Comparison of ENCODE assay signal across 8 mouse cellular contexts in genomic region chr5:23758633-23759032, GRCm38 (mm10). TPM values are rescaled to one million over a fixed set of nuclear protein-coding genes. Genes with fewer than 3 reads are reported as not detected.
DNase-seq lines count a peak whose midpoint lies in the region; ATAC-seq lines count a peak whose summit lies in the region.

No protein-coding gene starts in this region.

- ATAC-seq in forebrain, embryonic 13.5 days, result peak; percentile 55; the same call in 1 of the 2 replicates
- ATAC-seq in forebrain, embryonic 16.5 days, result no peak
- 0 out of 2 replicates have a peak, but pooled peaks have one; percentile 15 for ATAC-seq in heart, embryonic 12.5 days (ENCODE audit: insufficient number of reproducible peaks, low FRiP score)
- ATAC-seq in midbrain, embryonic 14.5 days (ENCODE audit: low FRiP score, low TSS enrichment), result no peak

- H3K4me1 ChIP-seq in forebrain, embryonic 13.5 days, result no peaks in the 10 kb centered on the region
- no peaks in the 10 kb centered on the region for H3K4me1 ChIP-seq in forebrain, embryonic 16.5 days (replicated peaks; ENCODE audit: control insufficient read depth, insufficient read depth, low read length)
- H3K4me1 ChIP-seq in heart, embryonic 12.5 days (replicated peaks), result no peaks in the 10 kb centered on the region
- no peaks in the 10 kb centered on the region for H3K4me1 ChIP-seq in midbrain, embryonic 14.5 days (ENCODE audit: control insufficient read depth, insufficient read depth, low read length)

- H3K9ac ChIP-seq in forebrain, embryonic 13.5 days, result no peak overlapping the region
- H3K9ac ChIP-seq in forebrain, embryonic 16.5 days (replicated peaks; ENCODE audit: low read depth, low read length), result no peak overlapping the region
- no peak overlapping the region for H3K9ac ChIP-seq in heart, embryonic 12.5 days
- H3K9ac ChIP-seq in midbrain, embryonic 14.5 days (replicated peaks; ENCODE audit: low read length), result no peak overlapping the region

- H3K9me3 ChIP-seq in forebrain, embryonic 13.5 days (replicated peaks), result no peaks in the 10 kb centered on the region
- no peaks in the 10 kb centered on the region for H3K9me3 ChIP-seq in forebrain, embryonic 16.5 days (ENCODE audit: control insufficient read depth, low read length)
- H3K9me3 ChIP-seq in heart, embryonic 12.5 days (replicated peaks), result 0 out of 2 replicates have a peak, but pooled peaks cover 3% of the 10 kb centered on the region
- no peaks in the 10 kb centered on the region for H3K9me3 ChIP-seq in midbrain, embryonic 14.5 days (ENCODE audit: control insufficient read depth, low read length)

- WGBS in forebrain, embryonic 13.5 days, result 53% methylated on average over 2 of the region's 2 CpGs
- WGBS in forebrain, embryonic 16.5 days, result 57% methylated on average over 2 of the region's 2 CpGs
- WGBS in heart, embryonic 12.5 days, result 49% methylated on average over 2 of the region's 2 CpGs
- 44% methylated on average over 2 of the region's 2 CpGs for WGBS in midbrain, embryonic 14.5 days

- DNase-seq in 416B (ENCODE audit: low read depth), result peak; percentile 73
- peak; percentile 64 for DNase-seq in adrenal gland, postnatal 14 days
- DNase-seq in layer of hippocampus, postnatal 10 days (ENCODE audit: low spot score in 2 of 2), result peak; percentile 42 to 59
- DNase-seq in midbrain, embryonic 14.5 days, result peak; percentile 72
- peak; percentile 62 for DNase-seq in thymus, postnatal 4 days

- H3K27me3 ChIP-seq in forebrain, embryonic 13.5 days, result no peaks in the 10 kb centered on the region
- no peaks in the 10 kb centered on the region for H3K27me3 ChIP-seq in forebrain, embryonic 16.5 days (replicated peaks; ENCODE audit: control insufficient read depth, insufficient read depth, low read length)
- no peaks in the 10 kb centered on the region for H3K27me3 ChIP-seq in heart, embryonic 12.5 days (replicated peaks)
- H3K27me3 ChIP-seq in midbrain, embryonic 14.5 days (ENCODE audit: control insufficient read depth, insufficient read depth, low read length), result no peaks in the 10 kb centered on the region

- no peak overlapping the region for H3K27ac ChIP-seq in forebrain, embryonic 13.5 days
- no peak overlapping the region for H3K27ac ChIP-seq in forebrain, embryonic 16.5 days (ENCODE audit: low read length)
- H3K27ac ChIP-seq in heart, embryonic 12.5 days (ENCODE audit: poor library complexity, severe bottlenecking), result no peak overlapping the region
- H3K27ac ChIP-seq in midbrain, embryonic 14.5 days (replicated peaks; ENCODE audit: low read depth, low read length), result no peak overlapping the region

- no peak overlapping the region for H3K4me2 ChIP-seq in forebrain, embryonic 13.5 days
- no peak overlapping the region for H3K4me2 ChIP-seq in forebrain, embryonic 16.5 days (ENCODE audit: low read length)
- H3K4me2 ChIP-seq in heart, embryonic 12.5 days, result no peak overlapping the region
- no peak overlapping the region for H3K4me2 ChIP-seq in midbrain, embryonic 14.5 days (ENCODE audit: low read length)

- peaks cover 28% of the 10 kb centered on the region for H3K36me3 ChIP-seq in forebrain, embryonic 13.5 days (ENCODE audit: poor library complexity, severe bottlenecking)
- peaks cover 11% of the 10 kb centered on the region; the same call in 1 of the 2 replicates for H3K36me3 ChIP-seq in forebrain, embryonic 16.5 days (ENCODE audit: control insufficient read depth, insufficient read depth)
- peaks cover 52% of the 10 kb centered on the region for H3K36me3 ChIP-seq in heart, embryonic 12.5 days
- H3K36me3 ChIP-seq in midbrain, embryonic 14.5 days (ENCODE audit: control insufficient read depth, insufficient read depth, low read length), result peaks cover 23% of the 10 kb centered on the region

- H3K4me3 ChIP-seq in forebrain, embryonic 13.5 days, result no peak overlapping the region
- no peak overlapping the region for H3K4me3 ChIP-seq in forebrain, embryonic 16.5 days (replicated peaks; ENCODE audit: low read length)
- H3K4me3 ChIP-seq in heart, embryonic 12.5 days, result no peak overlapping the region
- H3K4me3 ChIP-seq in midbrain, embryonic 14.5 days (replicated peaks; ENCODE audit: low read depth, low read length), result no peak overlapping the region

RNA-seq across cellular contexts. Expression of gene Pus7, which starts 24.9 kb away (rescaled TPM):
- 19.8 and 21.5 TPM in 2 replicates for polyA plus RNA-seq in forebrain, embryonic 13.5 days (2015; fragmentation: Nextera tagmentation; extraction: Ambion mirVana)
- 22.0 and 22.2 TPM in 2 replicates for polyA plus RNA-seq in forebrain, embryonic 16.5 days (2015; fragmentation: Nextera tagmentation; extraction: Ambion mirVana)
- total RNA-seq in adrenal gland, postnatal 14 days (2021), result 23.7 TPM in 2 replicates
- polyA plus RNA-seq in heart, embryonic 12.5 days (2016; fragmentation: Nextera tagmentation; extraction: Ambion mirVana), result 27.3 and 28.9 TPM in 2 replicates
- total RNA-seq in layer of hippocampus, postnatal 10 days (2021), result 10 to 100 TPM; 19.7 to 20.7 TPM
- 11.7 and 15.2 TPM in 2 replicates for polyA plus RNA-seq in midbrain, embryonic 14.5 days (2014; fragmentation: Nextera tagmentation; extraction: Ambion mirVana)

RNA-seq across cellular contexts. Expression of gene Rint1, which starts 28.9 kb away (rescaled TPM):
- 29.8 and 34.8 TPM in 2 replicates for polyA plus RNA-seq in forebrain, embryonic 13.5 days (2015; fragmentation: Nextera tagmentation; extraction: Ambion mirVana)
- 23.4 and 28.4 TPM in 2 replicates for polyA plus RNA-seq in forebrain, embryonic 16.5 days (2015; fragmentation: Nextera tagmentation; extraction: Ambion mirVana)
- 18.7 and 19.3 TPM in 2 replicates for total RNA-seq in adrenal gland, postnatal 14 days (2021)
- 32.1 and 32.2 TPM in 2 replicates for polyA plus RNA-seq in heart, embryonic 12.5 days (2016; fragmentation: Nextera tagmentation; extraction: Ambion mirVana)
- total RNA-seq in layer of hippocampus, postnatal 10 days (2021), result 10 to 100 TPM; 19.0 to 24.0 TPM
- 26.2 and 29.8 TPM in 2 replicates for polyA plus RNA-seq in midbrain, embryonic 14.5 days (2014; fragmentation: Nextera tagmentation; extraction: Ambion mirVana)

Comparison
In these comparisons a context has a peak if more than half of its experiments do, and no peak if none do; other contexts are left out.
1. ATAC-seq: peak in forebrain, embryonic 13.5 days (single experiment) and heart, embryonic 12.5 days (single experiment); none in forebrain, embryonic 16.5 days (single experiment) and midbrain, embryonic 14.5 days (single experiment).
2. Peak in every context shown above with its lines, with median percentiles within 50 percentile points of each other: DNase-seq.